Mouse (Mus musculus) midbrain, embryonic 14.5 days (tissue): ENCODE data around the gene Slc16a13. TPM values are rescaled to one million over a fixed set of nuclear protein-coding genes. Genes with fewer than 3 reads are reported as not detected.

Experiments used
- ATAC-seq: fragments of 200-750 bp; cut with Nextera tagmentation; 2 replicates; pipeline ENCODE4 v1.8.0; 2017; ENCODE audit warnings: moderate number of reproducible peaks, moderate library complexity; ENCODE audit not compliant: low FRiP score, low TSS enrichment
- DNase-seq: peaks from one replicate; pipeline ENCODE4 v3.0.0-alpha.2; 2015
- H3K27ac ChIP-seq: fragments of 300-500 bp; sonication (generic); replicated peaks from 2 replicates; pipeline ENCODE4 v1.5.1; 2014; ENCODE audit warnings: mild to moderate bottlenecking, low read depth, low read length, moderate library complexity
- H3K27me3 ChIP-seq: fragments of 300-500 bp; sonication (generic); 2 replicates; pipeline ENCODE4 v1.6.1; 2014; ENCODE audit warnings: low read length, control low read depth, mixed read lengths; ENCODE audit not compliant: control insufficient read depth, insufficient read depth
- H3K36me3 ChIP-seq: fragments of 300-500 bp; sonication (generic); 2 replicates; pipeline ENCODE4 v1.6.1; 2014; ENCODE audit warnings: low read length, control low read depth; ENCODE audit not compliant: control insufficient read depth, insufficient read depth
- H3K4me1 ChIP-seq: fragments of 300-500 bp; sonication (generic); 2 replicates; pipeline ENCODE4 v1.6.1; 2014; ENCODE audit warnings: mild to moderate bottlenecking, antibody characterized with exemption, low read length, control low read depth; ENCODE audit not compliant: control insufficient read depth, insufficient read depth
- H3K4me2 ChIP-seq: fragments of 300-500 bp; sonication (generic); 2 replicates; pipeline ENCODE4 v1.6.1; 2014; ENCODE audit warnings: mild to moderate bottlenecking, low read length, moderate library complexity
- H3K4me3 ChIP-seq: fragments of 300-500 bp; sonication (generic); replicated peaks from 2 replicates; pipeline ENCODE4 v1.5.1; 2014; ENCODE audit warnings: low read depth, low read length
- H3K9ac ChIP-seq: fragments of 300-500 bp; sonication (generic); replicated peaks from 2 replicates; pipeline ENCODE4 v1.6.1; 2014; ENCODE audit warnings: mild to moderate bottlenecking, low read length, moderate library complexity
- H3K9me3 ChIP-seq: fragments of 300-500 bp; sonication (generic); 2 replicates; pipeline ENCODE4 v1.6.1; 2016; ENCODE audit warnings: low read length, control low read depth, mixed read lengths; ENCODE audit not compliant: control insufficient read depth
- WGBS: fragments of 180-500 bp; shearing (Covaris S2); extraction: QIAGEN DNeasy Blood & Tissue Kit; methylation state at CpG from one replicate; pipeline ENCODE4 v1.1.7; 2014; 5-methylcytosine and 5-hydroxymethylcytosine counted together
- polyA plus RNA-seq: library from polyadenylated mRNA; unstranded; fragments of >200 nt; fragmentation: Nextera tagmentation; extraction: Ambion mirVana; gene quantifications from 2 replicates; pipeline ENCODE4 v1.2.1, GENCODE M21; 2014

Slc16a13 gene
- polyA plus RNA-seq, result 10.0 and 10.7 TPM in 2 replicates

- H3K4me1 ChIP-seq, result peaks cover 30% of the 10 kb centered on the region
Measured at GRCm38 (mm10) chr11:70220731-70221602, at the start of gene Slc16a13. TSS of gene Slc16a13 (minus strand) at chr11:70221064.

GRCm38 (mm10) chr11:70266405-70266804 is 45.5 kb upstream of the Slc16a13 start:
- H3K36me3 ChIP-seq, result no peaks in the 10 kb centered on the region
- H3K4me3 ChIP-seq, result no peak overlapping the region
- 100% methylated on average over 1 of the region's 1 CpGs for WGBS
- no peak overlapping the region for H3K4me2 ChIP-seq
- H3K4me1 ChIP-seq, result no peaks in the 10 kb centered on the region
- H3K9ac ChIP-seq, result no peak overlapping the region
- no peak for ATAC-seq
- H3K27me3 ChIP-seq, result no peaks in the 10 kb centered on the region
- no peak overlapping the region for H3K27ac ChIP-seq
- no peaks in the 10 kb centered on the region for H3K9me3 ChIP-seq
- no peak for DNase-seq

More at GRCm38 (mm10) chr11:70220731-70221602, at the start of gene Slc16a13:
- H3K27me3 ChIP-seq, result peaks cover 22% of the 10 kb centered on the region
- peaks cover 15% of the 10 kb centered on the region; the same call in 1 of the 2 replicates for H3K36me3 ChIP-seq
- peak within 1 kb of the TSS; percentile 88 for H3K27ac ChIP-seq
- peak within 1 kb of the TSS; percentile 81 for H3K9ac ChIP-seq
- H3K4me2 ChIP-seq, result peak within 1 kb of the TSS; percentile 88
- peak; percentile 95 for ATAC-seq
- WGBS, result under 1% methylated on average over 28 of the region's 28 CpGs
- H3K4me3 ChIP-seq, result peak within 1 kb of the TSS; percentile 57
- peak; percentile 99 for DNase-seq
- no peaks in the 10 kb centered on the region for H3K9me3 ChIP-seq

- Histone ChIP-seq H3K36me3 (no peaks in the 10 kb centered on the region), H3K27me3 (no peaks in the 10 kb centered on the region), H3K9ac (no peak overlapping the region), H3K27ac (no peak overlapping the region), H3K4me3 (no peak overlapping the region), H3K4me2 (no peak overlapping the region), H3K9me3 (no peaks in the 10 kb centered on the region), H3K4me1 (no peaks in the 10 kb centered on the region)
- DNase-seq, result no peak
- ATAC-seq, result no peak
- 79% methylated on average over 4 of the region's 4 CpGs for WGBS
Measured at GRCm38 (mm10) chr11:70265819-70266218, 45.0 kb upstream of the Slc16a13 start.

GRCm38 (mm10) chr11:70265252-70265651 is 44.4 kb upstream of the Slc16a13 start:
- Histone ChIP-seq H3K4me3 (no peak overlapping the region), H3K27me3 (no peaks in the 10 kb centered on the region), H3K4me1 (no peaks in the 10 kb centered on the region), H3K27ac (no peak overlapping the region), H3K36me3 (no peaks in the 10 kb centered on the region), H3K4me2 (no peak overlapping the region), H3K9me3 (no peaks in the 10 kb centered on the region), H3K9ac (no peak overlapping the region)
- ATAC-seq (no peak), DNase-seq (no peak)
- 62% methylated on average over 3 of the region's 3 CpGs for WGBS

GRCm38 (mm10) chr11:70259035-70259434 is 38.2 kb upstream of the Slc16a13 start:
- Histone ChIP-seq H3K27me3 (peaks cover 20% of the 10 kb centered on the region; the same call in 1 of the 2 replicates), H3K4me2 (no peak overlapping the region), H3K4me1 (no peaks in the 10 kb centered on the region), H3K27ac (no peak overlapping the region), H3K9me3 (no peaks in the 10 kb centered on the region), H3K36me3 (no peaks in the 10 kb centered on the region), H3K4me3 (no peak overlapping the region), H3K9ac (no peak overlapping the region)
- 99% methylated on average over 4 of the region's 4 CpGs for WGBS
- no peak for DNase-seq
- ATAC-seq, result no peak

GRCm38 (mm10) chr11:70254931-70255531 is 34.2 kb upstream of the Slc16a13 start, which contains the start of gene Alox12:
TSS of gene Alox12 (minus strand) at chr11:70255353.
- H3K27me3 ChIP-seq, result peaks cover 40% of the 10 kb centered on the region
- peak within 1 kb of the TSS; percentile 37 for H3K4me2 ChIP-seq
- H3K9me3 ChIP-seq, result no peaks in the 10 kb centered on the region
- no peak within 1 kb of the TSS for H3K27ac ChIP-seq
- no peaks in the 10 kb centered on the region for H3K36me3 ChIP-seq
- no peak within 1 kb of the TSS for H3K4me3 ChIP-seq
- no peaks in the 10 kb centered on the region for H3K4me1 ChIP-seq
- DNase-seq, result peak; percentile 19
- H3K9ac ChIP-seq, result no peak within 1 kb of the TSS
- WGBS, result under 1% methylated on average over 25 of the region's 25 CpGs
- no peak for ATAC-seq

- DNase-seq (no peak), ATAC-seq (no peak)
- Histone ChIP-seq H3K36me3 (no peaks in the 10 kb centered on the region), H3K9ac (no peak overlapping the region), H3K27ac (no peak overlapping the region), H3K9me3 (no peaks in the 10 kb centered on the region), H3K4me1 (no peaks in the 10 kb centered on the region), H3K4me3 (no peak overlapping the region), H3K27me3 (peaks cover 40% of the 10 kb centered on the region), H3K4me2 (peak overlapping the region; percentile 37; the same call in 1 of the 2 replicates)
- 4% methylated on average over 18 of the region's 18 CpGs for WGBS
Measured at GRCm38 (mm10) chr11:70254337-70254736, 33.5 kb upstream of the Slc16a13 start.

- H3K9ac ChIP-seq, result no peak overlapping the region
- H3K4me2 ChIP-seq, result no peak overlapping the region
- no peak overlapping the region for H3K4me3 ChIP-seq
- H3K36me3 ChIP-seq, result no peaks in the 10 kb centered on the region
- no peaks in the 10 kb centered on the region for H3K9me3 ChIP-seq
- 84% methylated on average over 8 of the region's 8 CpGs for WGBS
- no peak overlapping the region for H3K27ac ChIP-seq
- no peak for DNase-seq
- no peaks in the 10 kb centered on the region for H3K4me1 ChIP-seq
- ATAC-seq, result no peak
- H3K27me3 ChIP-seq, result peaks cover 40% of the 10 kb centered on the region
Measured at GRCm38 (mm10) chr11:70251853-70252252, 31.0 kb upstream of the Slc16a13 start.
